Mouse (Mus musculus) limb, embryonic 11.5 days (tissue): ENCODE measurements around the gene Rab34. TPM values are rescaled to one million over a fixed set of nuclear protein-coding genes. Genes with fewer than 3 reads are reported as not detected.

Experiments
- ATAC-seq: fragments of 200-750 bp; cut with Nextera tagmentation; 2 replicates; pipeline ENCODE4 v1.8.0; 2017; ENCODE audit warnings: low read depth; ENCODE audit not compliant: insufficient number of reproducible peaks, low FRiP score, low TSS enrichment
- DNase-seq: peaks from one replicate; pipeline ENCODE4 v3.0.0-alpha.2; 2015; ENCODE audit warnings: low spot score
- H3K27ac ChIP-seq: fragments of 300-500 bp; sonication (generic); replicated peaks from 2 replicates; pipeline ENCODE4 v1.5.1; 2014; ENCODE audit warnings: low read depth, mild to moderate bottlenecking, low read length
- H3K27me3 ChIP-seq: fragments of 300-500 bp; sonication (generic); 2 replicates; pipeline ENCODE4 v1.6.1; 2014; ENCODE audit warnings: mild to moderate bottlenecking, low read length, mixed read lengths; ENCODE audit not compliant: control insufficient read depth, insufficient read depth
- H3K36me3 ChIP-seq: fragments of 300-500 bp; sonication (generic); 2 replicates; pipeline ENCODE4 v1.6.1; 2014; ENCODE audit warnings: mild to moderate bottlenecking, low read length, moderate library complexity, mixed read lengths; ENCODE audit not compliant: control insufficient read depth, insufficient read depth
- H3K4me1 ChIP-seq: fragments of 300-500 bp; sonication (generic); 2 replicates; pipeline ENCODE4 v1.6.1; 2014; ENCODE audit warnings: low read length, mixed read lengths; ENCODE audit not compliant: control insufficient read depth, insufficient read depth
- H3K4me2 ChIP-seq: fragments of 300-500 bp; sonication (generic); 2 replicates; pipeline ENCODE4 v1.6.1; 2014; ENCODE audit warnings: low read depth, mild to moderate bottlenecking, moderate library complexity; ENCODE audit not compliant: severe bottlenecking
- H3K4me3 ChIP-seq: fragments of 300-500 bp; sonication (generic); 2 replicates; pipeline ENCODE4 v1.5.1; 2014; ENCODE audit warnings: low read depth, low read length
- H3K9ac ChIP-seq: fragments of 300-500 bp; sonication (generic); 2 replicates; pipeline ENCODE4 v1.6.1; 2014; ENCODE audit warnings: mild to moderate bottlenecking, low read length
- H3K9me3 ChIP-seq: fragments of 300-500 bp; sonication (generic); 2 replicates; pipeline ENCODE4 v1.6.1; 2016; ENCODE audit warnings: low read length; ENCODE audit not compliant: control insufficient read depth
- WGBS: fragments of 180-500 bp; shearing (Covaris S2); extraction: QIAGEN DNeasy Blood & Tissue Kit; methylation state at CpG from one replicate; pipeline ENCODE4 v1.1.7; 2014; 5-methylcytosine and 5-hydroxymethylcytosine counted together
- polyA plus RNA-seq: library from polyadenylated mRNA; unstranded; fragments of >200 nt; fragmentation: Nextera tagmentation; extraction: Ambion mirVana; gene quantifications from 2 replicates; pipeline ENCODE4 v1.2.1, GENCODE M21; 2014

The Rab34 gene
- polyA plus RNA-seq, 1 experiment from 2014 or later = 144 TPM

DNA sequence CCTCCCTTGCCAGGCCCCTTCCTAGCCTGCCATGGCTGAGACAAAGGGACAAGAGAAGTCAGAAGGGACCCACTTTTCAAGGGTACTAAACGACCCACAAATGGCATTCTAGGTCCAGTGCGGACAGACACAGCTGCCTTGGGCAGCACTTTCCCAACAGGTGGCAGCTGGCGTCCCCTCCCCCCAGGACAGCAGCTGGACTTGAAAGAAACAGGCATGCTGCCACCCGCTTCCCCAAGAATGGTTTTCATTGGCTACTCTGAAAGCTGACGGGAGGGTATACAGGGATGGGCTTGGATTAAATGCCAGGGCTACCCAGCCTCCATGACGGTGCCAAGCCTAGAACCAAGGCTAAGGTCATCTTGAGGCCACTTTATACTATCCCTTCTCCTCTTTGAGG is 25.7 kb upstream of the Rab34 start:
- Histone ChIP-seq H3K27me3 (no peaks in the 10 kb centered on the region), H3K36me3 (peaks cover 22% of the 10 kb centered on the region), H3K9ac (no peak overlapping the region), H3K4me2 (peak overlapping the region; percentile 61), H3K4me3 (peak overlapping the region; percentile 99; the same call in 1 of the 2 replicates), H3K9me3 (no peaks in the 10 kb centered on the region), H3K4me1 (peaks cover 23% of the 10 kb centered on the region), H3K27ac (peak overlapping the region; percentile 23; the same call in 1 of the 2 replicates)
- no peak for ATAC-seq
- 60% methylated on average over 6 of the region's 6 CpGs for WGBS
- DNase-seq = no peak

DNA sequence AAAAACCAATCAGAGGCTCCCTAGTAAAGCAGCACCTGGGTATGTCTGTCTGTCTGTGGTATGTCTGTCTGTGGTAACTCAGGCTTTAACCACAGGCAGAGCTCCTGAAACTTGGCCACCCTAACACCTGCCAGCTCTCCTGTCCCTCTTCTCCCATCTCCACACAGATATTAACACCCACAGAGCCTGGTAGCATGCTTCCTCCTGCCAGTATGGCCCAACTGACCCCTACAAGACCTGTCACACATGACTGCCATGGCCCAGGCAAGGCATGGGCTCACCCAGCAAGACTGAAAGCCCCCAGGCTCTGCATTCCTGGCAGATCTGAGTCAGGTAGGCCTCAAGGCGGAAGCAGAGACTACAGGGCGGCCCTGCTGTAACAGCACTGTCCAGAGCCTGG is 25.2 kb upstream of the Rab34 start:
- Histone ChIP-seq H3K36me3 (peaks cover 22% of the 10 kb centered on the region), H3K4me1 (peaks cover 23% of the 10 kb centered on the region)
- no peak for ATAC-seq

DNA sequence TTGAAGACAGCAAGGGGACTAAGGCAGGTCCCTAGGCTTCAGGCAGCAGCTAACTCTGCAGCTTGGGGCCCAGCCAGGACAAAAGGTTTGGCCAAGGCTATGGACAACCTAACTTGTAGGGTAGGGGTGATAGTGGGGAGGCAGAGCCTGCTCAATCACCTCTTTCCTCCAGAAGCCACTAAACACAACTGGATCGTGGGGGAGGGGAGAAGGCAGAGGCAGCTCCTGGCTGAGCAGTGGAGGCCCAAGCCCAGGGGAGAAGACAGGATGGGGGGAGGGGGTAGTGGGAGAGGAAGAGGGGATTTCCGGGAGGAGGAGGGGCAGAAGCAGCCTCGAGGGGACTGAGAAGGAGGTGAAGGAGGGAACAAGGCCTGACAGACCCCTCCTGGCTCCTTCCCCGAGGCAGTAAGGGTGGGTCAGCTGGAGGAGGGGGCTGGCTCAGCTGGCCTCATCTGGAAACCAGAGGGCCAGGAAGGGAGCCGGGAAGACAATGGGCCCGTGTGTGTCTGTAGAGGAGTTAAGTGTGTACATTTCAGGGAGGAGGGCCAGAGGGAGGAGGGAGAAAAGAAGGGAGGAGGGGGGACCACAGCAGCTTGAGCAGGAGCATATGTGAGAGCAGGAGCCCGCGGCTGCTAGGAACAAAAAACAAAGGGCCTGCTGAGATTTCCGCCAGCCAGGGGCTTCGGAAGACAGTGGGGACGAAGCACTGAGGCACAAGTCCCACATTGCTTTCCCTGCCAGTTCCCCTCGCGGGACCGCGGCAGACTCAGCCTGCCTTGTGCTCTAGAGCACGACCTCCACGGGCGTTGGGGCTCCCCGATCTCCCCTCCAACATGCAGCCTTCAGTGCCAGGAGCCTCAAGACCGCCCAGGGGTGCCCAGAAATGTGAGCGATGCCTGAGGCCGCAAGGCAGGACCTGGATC is 24.3 kb upstream of the Rab34 start:
- peaks cover 22% of the 10 kb centered on the region for H3K36me3 ChIP-seq
- H3K27me3 ChIP-seq = no peaks in the 10 kb centered on the region
- H3K4me3 ChIP-seq = peak overlapping the region; percentile 99
- ATAC-seq = peak; percentile 70
- H3K4me1 ChIP-seq = peaks cover 23% of the 10 kb centered on the region
- peak; percentile 88 for DNase-seq
- H3K4me2 ChIP-seq = peak overlapping the region; percentile 61
- peak overlapping the region; percentile 98 for H3K9ac ChIP-seq
- H3K27ac ChIP-seq = peak overlapping the region; percentile 99
- H3K9me3 ChIP-seq = no peaks in the 10 kb centered on the region
- WGBS = under 1% methylated on average over 22 of the region's 22 CpGs

More for the DNA sequence above, 25.2 kb upstream of the Rab34 start:
- Histone ChIP-seq H3K4me3 (peak overlapping the region; percentile 99), H3K9me3 (no peaks in the 10 kb centered on the region), H3K4me2 (peak overlapping the region; percentile 61), H3K9ac (peak overlapping the region; percentile 49), H3K27me3 (no peaks in the 10 kb centered on the region), H3K27ac (peak overlapping the region; percentile 99)
- WGBS = 67% methylated on average over 2 of the region's 2 CpGs
- no peak for DNase-seq

DNA sequence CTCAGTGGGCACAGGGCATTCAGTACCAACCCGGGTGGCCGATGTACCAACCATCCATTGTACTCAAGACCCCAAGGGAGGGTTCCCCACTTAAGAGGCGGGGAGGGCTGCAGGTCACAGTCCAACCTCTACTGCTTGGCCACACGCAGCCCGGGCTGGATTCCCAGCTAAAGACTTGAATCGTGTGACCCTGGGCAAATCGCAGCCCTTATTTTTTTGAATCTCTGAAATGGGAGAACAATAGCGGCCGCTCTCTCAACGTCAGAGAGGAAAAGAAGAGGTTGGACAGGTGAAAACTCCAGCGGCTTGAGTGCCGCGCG is 23.7 kb upstream of the Rab34 start:
- H3K36me3 ChIP-seq = peaks cover 22% of the 10 kb centered on the region
- no peaks in the 10 kb centered on the region for H3K9me3 ChIP-seq
- peaks cover 23% of the 10 kb centered on the region for H3K4me1 ChIP-seq
- H3K4me3 ChIP-seq = peak overlapping the region; percentile 99
- WGBS = under 1% methylated on average over 14 of the region's 14 CpGs
- peak overlapping the region; percentile 99 for H3K27ac ChIP-seq
- DNase-seq (no peak), ATAC-seq (no peak)
- no peaks in the 10 kb centered on the region for H3K27me3 ChIP-seq
- peak overlapping the region; percentile 98 for H3K9ac ChIP-seq
- H3K4me2 ChIP-seq = peak overlapping the region; percentile 61

DNA sequence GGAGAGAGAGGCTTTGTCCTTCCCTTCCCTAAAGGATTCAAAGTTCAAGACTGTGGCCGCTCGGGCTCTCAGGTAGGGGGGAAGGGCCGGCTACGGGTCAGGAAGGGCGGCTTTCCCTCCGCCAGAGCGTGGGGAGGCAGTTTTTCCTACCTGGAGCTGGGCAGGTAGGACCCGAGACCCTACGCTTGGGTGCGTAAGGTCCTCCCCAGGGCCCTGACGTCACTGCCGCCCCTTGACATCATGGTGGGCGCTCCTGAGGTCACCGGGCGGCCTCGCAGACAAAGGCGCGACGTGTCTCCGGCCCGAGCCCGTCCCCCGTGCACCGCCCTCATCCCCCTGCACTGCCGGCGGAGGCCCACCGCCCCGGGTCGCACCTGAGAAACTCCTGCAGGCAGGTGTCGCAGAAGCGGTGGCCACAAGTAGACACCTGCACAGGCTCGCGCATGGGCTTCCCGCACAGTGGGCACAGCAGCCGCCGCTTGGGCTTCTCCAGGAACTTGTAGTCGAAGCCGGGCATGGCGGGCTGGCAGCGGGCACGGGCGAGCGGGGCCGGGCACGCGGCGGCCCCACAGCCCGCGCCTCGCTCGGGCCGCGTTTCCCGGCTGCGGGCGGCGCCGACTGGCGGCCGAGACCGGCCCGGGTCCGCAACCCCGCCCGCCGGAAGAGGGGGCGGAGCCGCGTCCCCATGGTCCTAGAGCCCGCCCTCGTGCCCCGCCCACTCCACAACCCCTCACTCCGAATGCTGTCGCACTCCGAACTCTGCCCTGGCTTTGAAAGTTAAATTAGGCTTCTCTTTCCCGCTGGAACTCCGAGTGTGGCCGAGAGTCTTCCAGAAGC is 23.1 kb upstream of the Rab34 start, which contains the start of gene Traf4:
Gene Traf4, minus strand, starts transcription at position 666 of the 837 bp plus-strand sequence.
- WGBS = under 1% methylated on average over 76 of the region's 78 CpGs
- peaks cover 23% of the 10 kb centered on the region for H3K4me1 ChIP-seq
- ATAC-seq = peak; percentile 72

DNA sequence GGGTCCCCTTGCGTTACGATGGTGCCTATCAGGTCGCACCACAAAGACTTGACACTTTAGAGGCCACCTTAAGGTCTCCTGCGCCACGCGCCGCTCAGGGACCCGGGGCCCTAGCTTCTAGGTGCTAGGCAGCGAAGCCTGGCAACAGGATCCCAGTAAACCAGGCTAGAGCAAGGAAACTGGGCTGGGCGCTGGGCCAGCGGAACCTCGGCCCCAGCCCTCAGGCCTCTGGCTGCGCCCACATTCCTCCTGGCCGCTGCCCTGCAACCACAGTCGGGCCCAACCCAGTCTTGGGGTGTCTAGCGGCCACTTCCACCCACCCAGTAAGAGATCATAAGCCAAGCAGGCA is 22.5 kb upstream of the Rab34 start:
- H3K4me1 ChIP-seq = peaks cover 23% of the 10 kb centered on the region
- H3K4me2 ChIP-seq = peak overlapping the region; percentile 61
- peak overlapping the region; percentile 99 for H3K4me3 ChIP-seq
- peak overlapping the region; percentile 68 for H3K9ac ChIP-seq
- H3K27ac ChIP-seq = peak overlapping the region; percentile 99
- H3K36me3 ChIP-seq = peaks cover 12% of the 10 kb centered on the region
- no peaks in the 10 kb centered on the region for H3K27me3 ChIP-seq
- H3K9me3 ChIP-seq = no peaks in the 10 kb centered on the region
- DNase-seq (no peak), ATAC-seq (no peak)
- 4% methylated on average over 16 of the region's 16 CpGs for WGBS

More for the DNA sequence above, 23.1 kb upstream of the Rab34 start, which contains the start of gene Traf4:
- H3K9ac ChIP-seq = peak within 1 kb of the TSS; percentile 98
- peak within 1 kb of the TSS; percentile 99 for H3K27ac ChIP-seq
- peak within 1 kb of the TSS; percentile 99 for H3K4me3 ChIP-seq
- no peaks in the 10 kb centered on the region for H3K27me3 ChIP-seq
- DNase-seq = peak; percentile 92
- H3K36me3 ChIP-seq = peaks cover 18% of the 10 kb centered on the region
- peak within 1 kb of the TSS; percentile 61 for H3K4me2 ChIP-seq
- H3K9me3 ChIP-seq = no peaks in the 10 kb centered on the region

DNA sequence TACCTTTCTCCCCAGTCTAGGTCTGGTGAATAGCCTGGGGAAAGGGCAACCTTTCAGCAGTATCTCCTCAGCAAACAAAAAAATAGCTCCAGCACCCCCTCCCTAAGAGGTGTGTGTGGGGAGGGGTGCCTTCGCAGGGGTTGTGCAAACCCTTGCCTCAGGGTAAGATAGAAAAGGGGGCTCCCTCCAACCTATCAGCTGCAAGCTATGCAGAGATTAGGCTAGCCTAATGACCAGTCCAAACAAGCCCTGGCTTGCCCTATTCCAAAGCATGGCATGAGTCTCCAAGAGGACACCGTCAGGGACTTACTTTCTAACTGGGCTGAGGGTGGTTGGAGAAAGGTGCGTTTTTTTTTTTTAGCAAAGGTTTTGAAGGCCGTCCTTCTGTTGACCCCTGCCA is 22.1 kb upstream of the Rab34 start:
- H3K4me3 ChIP-seq = peak overlapping the region; percentile 99
- peaks cover 23% of the 10 kb centered on the region for H3K4me1 ChIP-seq
- 43% methylated on average over 4 of the region's 4 CpGs for WGBS
- peak overlapping the region; percentile 99; the same call in 1 of the 2 replicates for H3K27ac ChIP-seq
- no peaks in the 10 kb centered on the region for H3K9me3 ChIP-seq
- no peaks in the 10 kb centered on the region for H3K27me3 ChIP-seq
- DNase-seq = no peak
- peak overlapping the region; percentile 68; the same call in 1 of the 2 replicates for H3K9ac ChIP-seq
- H3K36me3 ChIP-seq = peaks cover 9% of the 10 kb centered on the region
- no peak for ATAC-seq
- peak overlapping the region; percentile 61 for H3K4me2 ChIP-seq

DNA sequence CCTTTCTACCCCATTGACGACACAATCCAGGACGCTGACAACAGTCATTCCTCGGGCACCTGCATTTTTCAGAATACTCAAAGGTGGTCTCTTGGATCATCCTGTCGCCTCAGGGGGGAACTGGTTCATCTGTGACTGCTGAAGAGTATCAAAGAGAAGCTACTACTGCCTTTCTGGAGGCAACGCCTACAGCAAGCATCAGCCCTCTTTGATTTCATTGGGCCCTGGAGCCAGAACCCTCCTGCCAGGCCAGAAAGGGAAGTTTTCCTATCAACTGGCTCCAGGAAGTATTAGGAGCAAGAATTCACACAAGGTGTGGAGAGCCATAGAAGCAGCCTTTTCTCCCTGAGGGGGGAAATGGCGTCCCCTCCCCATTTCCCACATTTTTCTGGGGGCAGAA is 21.6 kb upstream of the Rab34 start:
- Histone ChIP-seq H3K9ac (no peak overlapping the region), H3K4me1 (peaks cover 23% of the 10 kb centered on the region), H3K27ac (no peak overlapping the region), H3K9me3 (no peaks in the 10 kb centered on the region), H3K27me3 (no peaks in the 10 kb centered on the region), H3K4me3 (no peak overlapping the region), H3K36me3 (peaks cover 6% of the 10 kb centered on the region; the same call in 1 of the 2 replicates), H3K4me2 (no peak overlapping the region)
- ATAC-seq = no peak
- 55% methylated on average over 6 of the region's 6 CpGs for WGBS
- no peak for DNase-seq
